Mouse (Mus musculus) heart, adult 9 months (tissue): ENCODE measurements around the gene Jak2.
A peak's percentile ranks its signal among the peaks of the same experiment; 100 is the strongest.

Experiments used
- DNase-seq, 2 experiments: peaks; one replicate each; pipeline ENCODE4 v3.0.0; 2022; ENCODE audit warnings: low spot score in 2 of 2

Gene Jak2

DNA sequence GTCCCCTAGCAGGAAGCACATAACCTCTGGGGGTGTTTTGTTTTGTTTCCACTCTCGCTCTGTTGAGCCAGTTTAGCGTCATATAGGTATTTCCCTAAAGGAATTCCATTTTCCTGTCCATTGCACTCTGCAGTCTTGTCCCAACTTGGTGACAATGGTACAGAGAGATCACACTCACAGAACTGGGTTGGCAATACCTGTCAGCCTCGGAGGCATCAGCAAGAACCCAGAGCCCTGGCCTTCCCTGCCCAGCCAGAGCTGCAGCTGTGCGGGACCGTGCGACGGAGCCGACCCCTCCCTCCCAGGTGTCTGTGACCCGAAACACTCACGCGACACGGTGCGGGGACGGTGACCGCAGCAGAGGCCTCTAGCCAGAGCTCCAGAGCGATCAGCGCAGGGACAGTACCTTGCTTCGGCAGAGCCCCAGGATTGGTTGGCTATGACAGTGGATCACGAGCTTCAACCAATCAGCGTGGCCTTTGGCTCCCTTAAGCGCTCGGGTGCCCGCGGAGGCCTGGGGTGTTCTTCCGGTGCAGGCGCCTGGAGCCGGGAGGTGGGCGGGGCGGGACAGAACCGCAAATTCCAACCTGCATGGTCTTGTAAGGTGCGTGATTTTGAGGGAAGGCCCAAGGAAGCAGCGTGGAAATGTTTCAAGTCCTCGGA is 110.0 kb downstream of the Jak2 start:
- DNase-seq = peak; percentile 91 to 94

GRCm38 (mm10) chr19:29362173-29362930 is 110.7 kb downstream of the Jak2 start:
- DNase-seq = no peak
